Mouse (Mus musculus): Measurements from ENCODE around the gene Meox1.
A peak's percentile ranks its signal among the peaks of the same experiment; 100 is the strongest.

The Meox1 gene

GRCm38 (mm10) chr11:101894204-101894603, at the start of gene Meox1:
TSS of gene Meox1 (minus strand) at chr11:101894374.
- DNase-seq (ENCODE audit: low spot score in 2 of 2): no peak

- no peak for DNase-seq (ENCODE audit: low spot score in 2 of 2)
These were observed 48.9 kb upstream of the Meox1 start for GRCm38 (mm10) chr11:101943055-101943454.

GRCm38 (mm10) chr11:101937108-101937507, 42.9 kb upstream of the Meox1 start:
- no peak for DNase-seq (ENCODE audit: low spot score in 2 of 2)

- DNase-seq (ENCODE audit: low spot score in 2 of 2): no peak
These were observed 42.2 kb upstream of the Meox1 start for GRCm38 (mm10) chr11:101936421-101936820.

- no peak for DNase-seq (ENCODE audit: low spot score in 2 of 2)
These were observed 41.6 kb upstream of the Meox1 start for GRCm38 (mm10) chr11:101935743-101936142.

- no peak for DNase-seq (ENCODE audit: low spot score in 2 of 2)
These were observed 37.8 kb upstream of the Meox1 start for GRCm38 (mm10) chr11:101931978-101932377.

- no peak for DNase-seq (ENCODE audit: low spot score in 2 of 2)
These were observed 34.0 kb upstream of the Meox1 start for GRCm38 (mm10) chr11:101928030-101928762.

GRCm38 (mm10) chr11:101926951-101927589, 32.9 kb upstream of the Meox1 start:
- DNase-seq (ENCODE audit: low spot score in 2 of 2): no peak

- no peak for DNase-seq (ENCODE audit: low spot score in 2 of 2)
These were observed 31.5 kb upstream of the Meox1 start for GRCm38 (mm10) chr11:101925636-101926035.

GRCm38 (mm10) chr11:101924441-101924976, 30.3 kb upstream of the Meox1 start:
- no peak for DNase-seq (ENCODE audit: low spot score in 2 of 2)

- no peak for DNase-seq (ENCODE audit: low spot score in 2 of 2)
These were observed 29.8 kb upstream of the Meox1 start for GRCm38 (mm10) chr11:101923988-101924387.

GRCm38 (mm10) chr11:101921361-101921952, 27.3 kb upstream of the Meox1 start:
- DNase-seq (ENCODE audit: low spot score in 2 of 2): no peak

GRCm38 (mm10) chr11:101919660-101920059, 25.5 kb upstream of the Meox1 start:
- DNase-seq (ENCODE audit: low spot score in 2 of 2): peak; percentile 61 to 63

GRCm38 (mm10) chr11:101918609-101919008, 24.4 kb upstream of the Meox1 start:
- no peak for DNase-seq (ENCODE audit: low spot score in 2 of 2)

GRCm38 (mm10) chr11:101916772-101917171, 22.6 kb upstream of the Meox1 start:
- no peak for DNase-seq (ENCODE audit: low spot score in 2 of 2)

- DNase-seq (ENCODE audit: low spot score in 2 of 2): no peak
These were observed 19.4 kb upstream of the Meox1 start for GRCm38 (mm10) chr11:101913591-101913990.

- DNase-seq (ENCODE audit: low spot score in 2 of 2): no peak
These were observed 17.8 kb upstream of the Meox1 start for GRCm38 (mm10) chr11:101911855-101912579.

- peak; percentile 50 to 69 for DNase-seq (ENCODE audit: low spot score in 2 of 2)
These were observed 16.2 kb upstream of the Meox1 start for GRCm38 (mm10) chr11:101910230-101910946.

GRCm38 (mm10) chr11:101908777-101909176, 14.6 kb upstream of the Meox1 start:
- DNase-seq (ENCODE audit: low spot score in 2 of 2): no peak

GRCm38 (mm10) chr11:101905115-101905514, 10.9 kb upstream of the Meox1 start:
- DNase-seq (ENCODE audit: low spot score in 2 of 2): peak; percentile 38 to 40

GRCm38 (mm10) chr11:101901309-101901708, 7.1 kb upstream of the Meox1 start:
- DNase-seq (ENCODE audit: low spot score in 2 of 2): no peak

Measured in right cerebral cortex, postnatal 36 days (tissue).